Mouse (Mus musculus) heart, embryonic 16.5 days (tissue): ENCODE measurements around the gene Sec16a. TPM values are rescaled to one million over a fixed set of nuclear protein-coding genes. Genes with fewer than 3 reads are reported as not detected.

Source experiments
- ATAC-seq: fragments of 200-750 bp; cut with Nextera tagmentation; replicated peaks from 2 replicates; pipeline ENCODE4 v1.8.0; 2017; ENCODE audit warnings: moderate number of reproducible peaks; ENCODE audit not compliant: insufficient read depth, low FRiP score; ENCODE audit errors: extremely low read depth
- H3K27ac ChIP-seq: fragments of 300-500 bp; sonication (generic); 2 replicates; pipeline ENCODE4 v1.5.1; 2014; ENCODE audit warnings: mild to moderate bottlenecking, low read length, control low read depth, moderate library complexity
- H3K27me3 ChIP-seq: fragments of 300-500 bp; sonication (generic); 2 replicates; pipeline ENCODE4 v1.6.1; 2014; ENCODE audit warnings: low read length, mixed read lengths; ENCODE audit not compliant: control insufficient read depth, insufficient read depth
- H3K36me3 ChIP-seq: fragments of 300-500 bp; sonication (generic); 2 replicates; pipeline ENCODE4 v1.6.1; 2014; ENCODE audit not compliant: control insufficient read depth, insufficient read depth
- H3K4me1 ChIP-seq: fragments of 300-500 bp; sonication (generic); 2 replicates; pipeline ENCODE4 v1.6.1; 2014; ENCODE audit warnings: low read length, mixed read lengths; ENCODE audit not compliant: control insufficient read depth, insufficient read depth
- H3K4me2 ChIP-seq: fragments of 300-500 bp; sonication (generic); 2 replicates; pipeline ENCODE4 v1.6.1; 2014; ENCODE audit warnings: low read depth, mild to moderate bottlenecking, control low read depth, low read length
- H3K4me3 ChIP-seq: fragments of 300-500 bp; sonication (generic); 2 replicates; pipeline ENCODE4 v1.5.1; 2014; ENCODE audit warnings: mild to moderate bottlenecking, control low read depth, low read length
- H3K9ac ChIP-seq: fragments of 300-500 bp; sonication (generic); 2 replicates; pipeline ENCODE4 v1.6.1; 2014; ENCODE audit warnings: low read length, control low read depth
- H3K9me3 ChIP-seq: fragments of 300-500 bp; sonication (generic); replicated peaks from 2 replicates; pipeline ENCODE4 v1.6.1; 2016; ENCODE audit warnings: low read length; ENCODE audit not compliant: control insufficient read depth
- WGBS: fragments of 180-500 bp; shearing (Covaris S2); extraction: QIAGEN DNeasy Blood & Tissue Kit; methylation state at CpG from one replicate; pipeline ENCODE4 v1.1.7; 2014; 5-methylcytosine and 5-hydroxymethylcytosine counted together
- polyA plus RNA-seq: library from polyadenylated mRNA; unstranded; fragments of >200 nt; fragmentation: Nextera tagmentation; extraction: Ambion mirVana; gene quantifications from 2 replicates; pipeline ENCODE4 v1.2.1, GENCODE M21; 2015

Gene Sec16a
- polyA plus RNA-seq, 1 experiment from 2014 or later: 14.5 TPM

GRCm38 (mm10) chr2:26485710-26486109 is 40.7 kb upstream of the Sec16a start:
- no peak for ATAC-seq
- peaks cover 46% of the 10 kb centered on the region for H3K4me1 ChIP-seq
- H3K36me3 ChIP-seq: peaks cover 14% of the 10 kb centered on the region
- H3K4me2 ChIP-seq: no peak overlapping the region
- WGBS: 54% methylated on average over 7 of the region's 7 CpGs
- H3K4me3 ChIP-seq: no peak overlapping the region
- no peaks in the 10 kb centered on the region for H3K27me3 ChIP-seq
- no peaks in the 10 kb centered on the region for H3K9me3 ChIP-seq
- H3K9ac ChIP-seq: no peak overlapping the region
- H3K27ac ChIP-seq: peak overlapping the region; percentile 43; the same call in 1 of the 2 replicates

- no peak for ATAC-seq
- Histone ChIP-seq H3K9ac (no peak overlapping the region), H3K9me3 (no peaks in the 10 kb centered on the region), H3K27me3 (no peaks in the 10 kb centered on the region), H3K4me3 (no peak overlapping the region), H3K4me1 (peaks cover 44% of the 10 kb centered on the region), H3K36me3 (peaks cover 14% of the 10 kb centered on the region), H3K4me2 (no peak overlapping the region), H3K27ac (no peak overlapping the region; the same call in 1 of the 2 replicates)
- WGBS: 68% methylated on average over 9 of the region's 9 CpGs
Observed at GRCm38 (mm10) chr2:26485278-26485677, 40.3 kb upstream of the Sec16a start.

GRCm38 (mm10) chr2:26484169-26484568 is 39.2 kb upstream of the Sec16a start:
- no peaks in the 10 kb centered on the region for H3K27me3 ChIP-seq
- no peaks in the 10 kb centered on the region for H3K9me3 ChIP-seq
- no peak overlapping the region for H3K4me2 ChIP-seq
- H3K4me3 ChIP-seq: no peak overlapping the region
- peaks cover 20% of the 10 kb centered on the region for H3K36me3 ChIP-seq
- no peak overlapping the region for H3K9ac ChIP-seq
- no peak for ATAC-seq
- 0 out of 2 replicates have a peak overlapping the region, but pooled peaks have one; percentile 4 for H3K27ac ChIP-seq
- peaks cover 33% of the 10 kb centered on the region for H3K4me1 ChIP-seq
- WGBS: 90% methylated on average over 10 of the region's 10 CpGs

DNA sequence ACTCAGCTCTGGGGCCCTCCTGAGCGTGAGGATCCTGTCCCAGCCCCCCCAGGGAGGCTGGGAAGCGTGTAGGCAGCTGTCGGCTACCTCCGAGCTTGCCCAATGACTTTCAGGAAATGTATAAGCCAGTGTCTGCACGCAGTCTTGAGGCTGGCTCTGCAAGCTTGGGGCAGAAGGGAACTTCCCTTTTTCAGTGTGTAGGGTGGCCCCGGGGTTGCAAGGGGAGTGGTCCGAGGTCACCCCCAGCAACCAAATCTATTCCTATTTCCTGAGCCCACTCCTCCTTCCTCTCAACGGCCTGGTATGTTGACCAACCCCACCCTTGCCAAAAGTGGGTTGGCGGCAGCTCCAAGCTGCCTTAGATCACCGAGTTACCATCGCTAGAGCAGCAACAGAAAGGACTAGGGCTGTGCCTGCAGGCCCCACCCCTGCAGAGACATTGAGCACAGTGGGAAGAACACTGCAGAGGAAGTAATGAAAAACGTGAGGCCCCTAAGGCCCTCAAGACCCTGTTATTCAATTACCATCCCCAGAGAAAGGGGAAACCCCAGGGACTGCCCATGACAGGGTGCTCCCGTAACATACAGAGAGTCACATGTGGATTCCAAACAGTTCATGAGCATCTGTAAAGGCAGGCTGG is 38.3 kb upstream of the Sec16a start:
- 46% methylated on average over 13 of the region's 13 CpGs for WGBS

DNA sequence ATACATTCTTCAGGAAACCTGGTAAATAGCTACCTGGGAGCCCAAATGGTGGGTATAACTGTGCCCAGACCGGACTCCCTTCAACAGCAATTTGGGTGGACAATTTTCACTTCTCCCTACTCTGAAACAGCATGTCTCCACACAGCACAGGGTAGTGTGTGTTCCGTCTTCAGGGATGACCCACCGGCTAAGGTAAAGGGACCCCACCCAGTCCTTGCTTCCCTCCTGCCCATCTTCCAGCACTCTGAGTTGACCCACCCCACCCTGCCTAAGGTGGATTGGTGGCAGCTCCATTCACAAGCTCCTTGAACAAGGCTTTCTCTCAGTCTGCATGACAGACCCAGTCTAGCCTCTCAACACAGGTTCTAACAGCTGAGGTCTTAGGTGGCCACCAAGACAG is 37.8 kb upstream of the Sec16a start:
- WGBS: 87% methylated on average over 3 of the region's 3 CpGs
- Histone ChIP-seq H3K4me1 (peaks cover 23% of the 10 kb centered on the region), H3K9ac (no peak overlapping the region), H3K36me3 (peaks cover 27% of the 10 kb centered on the region), H3K9me3 (no peaks in the 10 kb centered on the region), H3K4me2 (no peak overlapping the region), H3K4me3 (no peak overlapping the region), H3K27ac (0 out of 2 replicates have a peak overlapping the region, but pooled peaks have one; percentile 12), H3K27me3 (no peaks in the 10 kb centered on the region)
- ATAC-seq: no peak

More for the DNA sequence above, 38.3 kb upstream of the Sec16a start:
- Histone ChIP-seq H3K27me3 (no peaks in the 10 kb centered on the region), H3K9me3 (no peaks in the 10 kb centered on the region), H3K9ac (no peak overlapping the region), H3K4me2 (no peak overlapping the region), H3K27ac (peak overlapping the region; percentile 22; the same call in 1 of the 2 replicates), H3K36me3 (peaks cover 23% of the 10 kb centered on the region), H3K4me1 (peaks cover 25% of the 10 kb centered on the region), H3K4me3 (no peak overlapping the region)
- no peak for ATAC-seq

DNA sequence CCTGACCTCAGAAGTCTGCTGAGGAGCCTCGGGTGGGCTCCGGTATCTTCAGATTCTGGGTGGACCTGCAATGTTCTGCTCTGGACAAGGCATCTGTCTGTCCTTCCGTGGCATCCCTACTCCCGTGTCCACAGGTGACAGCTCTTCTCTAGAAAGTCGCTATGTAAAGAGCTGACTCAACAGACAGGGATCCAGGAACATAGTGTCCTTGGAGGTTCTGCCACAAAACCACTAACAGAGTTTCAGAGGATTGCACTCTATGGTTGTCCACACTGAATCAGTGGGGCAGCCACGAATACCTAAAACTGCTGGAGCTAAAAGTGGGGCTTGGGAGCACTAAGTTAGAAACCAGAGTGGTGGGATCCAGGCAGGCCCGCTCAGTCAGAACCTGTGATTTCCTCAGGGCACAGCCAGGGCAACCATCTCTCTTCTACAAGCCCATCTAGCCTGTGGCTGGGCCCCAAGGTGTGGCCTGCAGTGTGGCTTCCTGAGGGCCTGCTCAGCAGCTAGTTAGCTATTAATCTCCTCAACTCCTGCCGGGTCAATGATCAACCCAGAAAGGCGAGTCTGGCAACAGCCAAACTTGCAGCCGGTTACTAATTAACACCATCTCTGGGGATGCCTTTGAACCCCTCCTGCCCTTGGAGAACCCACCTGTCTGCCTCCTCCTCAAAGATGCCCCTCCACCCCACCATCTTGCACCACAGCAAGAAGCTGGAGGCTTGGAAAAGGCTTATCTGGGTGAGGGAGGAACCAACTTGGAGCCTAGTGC is 36.9 kb upstream of the Sec16a start:
- Histone ChIP-seq H3K27me3 (no peaks in the 10 kb centered on the region), H3K4me3 (no peak overlapping the region), H3K27ac (no peak overlapping the region), H3K9me3 (no peaks in the 10 kb centered on the region), H3K4me2 (no peak overlapping the region), H3K4me1 (peaks cover 16% of the 10 kb centered on the region), H3K36me3 (peaks cover 34% of the 10 kb centered on the region), H3K9ac (no peak overlapping the region)
- 69% methylated on average over 10 of the region's 10 CpGs for WGBS
- no peak for ATAC-seq

- no peak overlapping the region for H3K27ac ChIP-seq
Observed at GRCm38 (mm10) chr2:26480911-26481310, 35.9 kb upstream of the Sec16a start.

GRCm38 (mm10) chr2:26478685-26479205 is 33.7 kb upstream of the Sec16a start:
- 80% methylated on average over 2 of the region's 2 CpGs for WGBS
- H3K4me2 ChIP-seq: no peak overlapping the region
- no peaks in the 10 kb centered on the region for H3K9me3 ChIP-seq
- H3K27me3 ChIP-seq: no peaks in the 10 kb centered on the region
- no peak overlapping the region for H3K9ac ChIP-seq
- no peak overlapping the region for H3K27ac ChIP-seq
- H3K4me3 ChIP-seq: no peak overlapping the region
- H3K4me1 ChIP-seq: peaks cover 11% of the 10 kb centered on the region; the same call in 1 of the 2 replicates
- no peak for ATAC-seq
- peaks cover 31% of the 10 kb centered on the region for H3K36me3 ChIP-seq

More at GRCm38 (mm10) chr2:26480911-26481310, 35.9 kb upstream of the Sec16a start:
- no peak for ATAC-seq
- 91% methylated on average over 12 of the region's 12 CpGs for WGBS
- Histone ChIP-seq H3K36me3 (peaks cover 39% of the 10 kb centered on the region), H3K4me3 (no peak overlapping the region), H3K4me2 (no peak overlapping the region), H3K4me1 (peaks cover 7% of the 10 kb centered on the region), H3K9me3 (no peaks in the 10 kb centered on the region), H3K27me3 (no peaks in the 10 kb centered on the region), H3K9ac (no peak overlapping the region)

GRCm38 (mm10) chr2:26477911-26478310 is 32.9 kb upstream of the Sec16a start:
- 92% methylated on average over 7 of the region's 7 CpGs for WGBS
- Histone ChIP-seq H3K4me3 (no peak overlapping the region), H3K27me3 (no peaks in the 10 kb centered on the region), H3K4me1 (peaks cover 11% of the 10 kb centered on the region; the same call in 1 of the 2 replicates), H3K4me2 (no peak overlapping the region), H3K9me3 (no peaks in the 10 kb centered on the region), H3K36me3 (peaks cover 29% of the 10 kb centered on the region), H3K9ac (no peak overlapping the region), H3K27ac (peak overlapping the region; percentile 25; the same call in 1 of the 2 replicates)
- ATAC-seq: no peak
